ENCODE assay signal across 10 mouse cellular contexts in genomic region chr2:18872797-18873196, GRCm38 (mm10).
DNase-seq lines count a peak whose midpoint lies in the region; ATAC-seq and TF ChIP-seq lines count a peak whose summit lies in the region.
"Had no signal": no experiment of that assay in that cellular context is flagged by ENCODE, and none has a peak within 500 bp of the region (broad histone marks: within the 10 kb centered on the region; RNA-seq: fewer than 3 reads in every experiment).

No protein-coding gene starts in this region.

- no peak for TF ChIP-seq CTCF in thymus, adult 2 months (IDR thresholded peaks at IDR 0.05; ENCODE audit: borderline replicate concordance, control insufficient read depth, extremely low read depth, insufficient read depth, low read length, poor library complexity)

- H3K36me3 ChIP-seq in thymus, adult 2 months (ENCODE audit: control insufficient read depth, insufficient read depth, low read length), result peaks cover 24% of the 10 kb centered on the region
- H3K36me3 ChIP-seq: embryonic facial prominence, embryonic 13.5 days; stomach, embryonic 15.5 days had no signal

- no peaks in the 10 kb centered on the region for H3K4me1 ChIP-seq in thymus, adult 2 months (replicated peaks; ENCODE audit: control insufficient read depth, insufficient read depth, low read length)
- H3K4me1 ChIP-seq: stomach, embryonic 15.5 days had no signal

- no peak overlapping the region for H3K4me3 ChIP-seq in thymus, adult 2 months (ENCODE audit: control insufficient read depth, insufficient read depth, low read length)
- H3K4me3 ChIP-seq: embryonic facial prominence, embryonic 13.5 days; stomach, embryonic 15.5 days had no signal

- intact Hi-C loops in left cerebral cortex, postnatal 10 days (cut with DNase I), result loop anchor here (2.0 to 5.0 kb wide), 3 partner anchors 124 to 470 kb away; no protein-coding TSS in a partner anchor

- 21% methylated on average over 2 of the region's 2 CpGs for WGBS in thymus, adult 2 months

- peak; percentile 86 for ATAC-seq in inflammation-experienced regulatory T-cells, adult 6 months
- ATAC-seq in monocyte, adult 5-6 weeks (replicated peaks; ENCODE audit: insufficient number of reproducible peaks, low FRiP score, low TSS enrichment, poor library complexity, severe bottlenecking), result peak; percentile 64

- H3K27ac ChIP-seq in thymus, adult 2 months (ENCODE audit: control insufficient read depth, insufficient read depth, low read length), result no peak overlapping the region
- H3K27ac ChIP-seq: embryonic facial prominence, embryonic 13.5 days; stomach, embryonic 15.5 days had no signal

- TF ChIP-seq POLR2A in thymus, adult 2 months (IDR thresholded peaks at IDR 0.05; ENCODE audit: control insufficient read depth, extremely low read depth, insufficient read depth, low read length, poor library complexity), result no peak

- peak; percentile 81 for DNase-seq in testis, postnatal 10 days (ENCODE audit: low spot score)
- DNase-seq in testis, postnatal 14 days (ENCODE audit: low spot score), result no peak
- DNase-seq in cerebellum, adult 9-10 months, result peak; percentile 73
- peak; percentile 12 to 51 for DNase-seq in frontal cortex, postnatal 10 days (ENCODE audit: low spot score in 2 of 2)
- DNase-seq in left cerebral cortex, postnatal 10 days (ENCODE audit: extremely low spot score in 1 of 2, low spot score in 2 of 2), result peak; percentile 58 to 69
- DNase-seq in thymus, adult 2 months, result peak; percentile 79

- no peaks in the 10 kb centered on the region for H3K27me3 ChIP-seq in thymus, adult 2 months (ENCODE audit: control insufficient read depth, insufficient read depth, low read length)
- H3K27me3 ChIP-seq: embryonic facial prominence, embryonic 13.5 days; stomach, embryonic 15.5 days had no signal
